Mouse (Mus musculus) thymus, postnatal 36 days (tissue): ENCODE data around the gene Omd.

Source experiments
- DNase-seq, 2 experiments: peaks; one replicate each; pipeline ENCODE4 v3.0.0; 2022; ENCODE audit warnings: mixed read lengths in 2 of 2

The Omd gene

GRCm38 (mm10) chr13:49617021-49617420 is 34.8 kb downstream of the Omd start:
- DNase-seq, result no peak

- no peak for DNase-seq
Observed at GRCm38 (mm10) chr13:49618365-49618764, 36.1 kb downstream of the Omd start.

- DNase-seq, result no peak
Observed at GRCm38 (mm10) chr13:49623216-49623615, 41.0 kb downstream of the Omd start.

- DNase-seq, result no peak
Observed at GRCm38 (mm10) chr13:49628167-49628566, 45.9 kb downstream of the Omd start.

GRCm38 (mm10) chr13:49629076-49629475 is 46.8 kb downstream of the Omd start:
- DNase-seq, result no peak

GRCm38 (mm10) chr13:49639965-49640364 is 57.7 kb downstream of the Omd start:
- DNase-seq, result no peak
